Mouse (Mus musculus): ENCODE data around the gene Samd4b.

DNA sequence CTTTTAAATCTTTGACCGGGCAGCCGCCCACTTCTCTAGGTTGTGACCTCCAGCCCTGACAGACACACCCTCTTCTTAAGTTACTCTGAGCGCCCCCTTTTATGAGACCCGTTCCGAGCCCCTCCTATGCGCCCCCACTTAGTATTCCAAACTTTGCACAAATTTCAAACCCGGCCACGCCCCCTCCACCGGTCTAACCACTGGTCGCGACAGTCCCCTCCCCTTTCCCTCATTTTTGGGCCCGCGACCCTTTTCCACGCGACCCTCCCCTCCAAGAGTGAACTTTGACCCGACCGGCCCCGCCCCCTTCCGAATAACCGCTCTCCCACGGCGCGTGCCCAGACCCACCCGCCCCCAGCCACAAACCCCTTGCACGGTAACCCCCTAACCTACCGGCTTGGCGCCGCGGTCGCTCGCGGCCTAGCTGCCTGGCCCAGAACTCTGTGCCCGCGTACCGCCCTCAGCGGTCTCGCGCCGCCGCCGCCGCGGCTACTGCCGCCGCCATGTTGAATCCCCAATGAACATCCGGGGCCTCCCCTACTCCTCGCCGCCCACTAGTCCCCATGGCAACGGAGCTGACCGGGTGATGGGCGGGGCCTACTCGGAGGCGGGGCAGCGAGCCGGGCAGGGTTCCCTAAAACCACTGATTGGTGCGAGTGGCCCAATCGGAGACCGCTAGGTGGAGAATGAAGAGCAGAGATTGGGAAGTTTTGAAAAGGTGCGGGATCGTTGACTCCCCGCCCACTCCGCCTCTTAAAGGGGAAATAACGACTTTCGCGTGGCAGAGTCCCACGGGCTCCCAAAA lies at the start of gene Samd4b, which contains the start of gene Pak4:
- TF ChIP-seq GATA1 (IDR thresholded peaks at IDR 0.05; ENCODE audit: low read length) (no peak), TAL1 (IDR thresholded peaks at IDR 0.05; ENCODE audit: low read length) (no peak)
